Mouse (Mus musculus) neural tube, embryonic 14.5 days (tissue): ENCODE data around the gene Bach2. TPM values are rescaled to one million over a fixed set of nuclear protein-coding genes. Genes with fewer than 3 reads are reported as not detected.

ENCODE experiments used
- ATAC-seq: fragments of 200-750 bp; cut with Nextera tagmentation; 2 replicates; pipeline ENCODE4 v1.8.0; 2017; ENCODE audit warnings: low read depth, mild to moderate bottlenecking, moderate TSS enrichment, moderate library complexity
- H3K27ac ChIP-seq: fragments of 300-500 bp; sonication (generic); 2 replicates; pipeline ENCODE4 v1.5.1; 2014; ENCODE audit warnings: low read depth, mild to moderate bottlenecking, control low read depth, low read length, moderate library complexity, mixed read lengths
- H3K27me3 ChIP-seq: fragments of 300-500 bp; sonication (generic); 2 replicates; pipeline ENCODE4 v1.6.1; 2014; ENCODE audit warnings: low read length; ENCODE audit not compliant: control insufficient read depth, insufficient read depth
- H3K36me3 ChIP-seq: fragments of 300-500 bp; sonication (generic); 2 replicates; pipeline ENCODE4 v1.6.1; 2014; ENCODE audit warnings: low read length, mixed read lengths; ENCODE audit not compliant: control insufficient read depth, insufficient read depth
- H3K4me1 ChIP-seq: fragments of 300-500 bp; sonication (generic); 2 replicates; pipeline ENCODE4 v1.6.1; 2014; ENCODE audit warnings: low read length; ENCODE audit not compliant: control insufficient read depth, insufficient read depth
- H3K4me2 ChIP-seq: fragments of 300-500 bp; sonication (generic); 2 replicates; pipeline ENCODE4 v1.6.1; 2014; ENCODE audit warnings: mild to moderate bottlenecking, low read depth, low read length, control low read depth
- H3K4me3 ChIP-seq: fragments of 300-500 bp; sonication (generic); 2 replicates; pipeline ENCODE4 v1.5.1; 2014; ENCODE audit warnings: low read depth, low read length, control low read depth, mixed read lengths
- H3K9ac ChIP-seq: fragments of 300-500 bp; sonication (generic); replicated peaks from 2 replicates; pipeline ENCODE4 v1.6.1; 2014; ENCODE audit warnings: low read depth, mild to moderate bottlenecking, control low read depth, low read length, mixed read lengths
- H3K9me3 ChIP-seq: fragments of 300-500 bp; sonication (generic); 2 replicates; pipeline ENCODE4 v1.6.1; 2016; ENCODE audit warnings: low read length; ENCODE audit not compliant: control insufficient read depth
- WGBS: fragments of 180-500 bp; shearing (Covaris S2); extraction: QIAGEN DNeasy Blood & Tissue Kit; methylation state at CpG from one replicate; pipeline ENCODE4 v1.1.7; 2014; 5-methylcytosine and 5-hydroxymethylcytosine counted together
- polyA plus RNA-seq: library from polyadenylated mRNA; unstranded; fragments of >200 nt; fragmentation: Nextera tagmentation; extraction: Ambion mirVana; gene quantifications from 2 replicates; pipeline ENCODE4 v1.2.1, GENCODE M21; 2014

Gene Bach2
- polyA plus RNA-seq, 1 experiment from 2014 or later = 32.4 TPM

- H3K27ac ChIP-seq = no peak overlapping the region
- no peaks in the 10 kb centered on the region for H3K27me3 ChIP-seq
- H3K4me3 ChIP-seq = no peak overlapping the region
- no peak overlapping the region for H3K9ac ChIP-seq
- no peak for ATAC-seq
- H3K4me2 ChIP-seq = no peak overlapping the region
- no peaks in the 10 kb centered on the region for H3K4me1 ChIP-seq
- 95% methylated on average over 3 of the region's 3 CpGs for WGBS
- H3K9me3 ChIP-seq = no peaks in the 10 kb centered on the region
- H3K36me3 ChIP-seq = no peaks in the 10 kb centered on the region
Measured at GRCm38 (mm10) chr4:32447850-32448249, 209.2 kb downstream of the Bach2 start.

- H3K27ac ChIP-seq = no peak overlapping the region
- no peaks in the 10 kb centered on the region for H3K4me1 ChIP-seq
- no peaks in the 10 kb centered on the region for H3K27me3 ChIP-seq
- no peak overlapping the region for H3K9ac ChIP-seq
- WGBS = 88% methylated on average over 7 of the region's 7 CpGs
- no peak for ATAC-seq
- no peak overlapping the region for H3K4me2 ChIP-seq
- no peak overlapping the region for H3K4me3 ChIP-seq
- no peaks in the 10 kb centered on the region for H3K36me3 ChIP-seq
- H3K9me3 ChIP-seq = no peaks in the 10 kb centered on the region
Measured at GRCm38 (mm10) chr4:32461986-32462385, 223.4 kb downstream of the Bach2 start.

GRCm38 (mm10) chr4:32463065-32463464 lies 224.5 kb downstream of the Bach2 start:
- ATAC-seq = no peak
- no peak overlapping the region for H3K27ac ChIP-seq
- no peaks in the 10 kb centered on the region for H3K9me3 ChIP-seq
- no peaks in the 10 kb centered on the region for H3K36me3 ChIP-seq
- H3K4me2 ChIP-seq = no peak overlapping the region
- no peak overlapping the region for H3K4me3 ChIP-seq
- no peaks in the 10 kb centered on the region for H3K4me1 ChIP-seq
- H3K9ac ChIP-seq = no peak overlapping the region
- H3K27me3 ChIP-seq = no peaks in the 10 kb centered on the region
- WGBS = 89% methylated on average over 6 of the region's 6 CpGs

GRCm38 (mm10) chr4:32464540-32464939 lies 225.9 kb downstream of the Bach2 start:
- no peak overlapping the region for H3K4me2 ChIP-seq
- no peaks in the 10 kb centered on the region for H3K27me3 ChIP-seq
- WGBS = 75% methylated on average over 6 of the region's 6 CpGs
- no peaks in the 10 kb centered on the region; the same call in 1 of the 2 replicates for H3K9me3 ChIP-seq
- no peaks in the 10 kb centered on the region for H3K36me3 ChIP-seq
- H3K4me1 ChIP-seq = no peaks in the 10 kb centered on the region
- no peak overlapping the region for H3K9ac ChIP-seq
- H3K27ac ChIP-seq = no peak overlapping the region
- no peak overlapping the region for H3K4me3 ChIP-seq
- ATAC-seq = no peak

GRCm38 (mm10) chr4:32466031-32466430 lies 227.4 kb downstream of the Bach2 start:
- Histone ChIP-seq H3K9ac (no peak overlapping the region), H3K36me3 (no peaks in the 10 kb centered on the region), H3K9me3 (no peaks in the 10 kb centered on the region; the same call in 1 of the 2 replicates), H3K27me3 (no peaks in the 10 kb centered on the region), H3K27ac (no peak overlapping the region), H3K4me2 (no peak overlapping the region), H3K4me1 (no peaks in the 10 kb centered on the region), H3K4me3 (no peak overlapping the region)
- ATAC-seq = no peak
- WGBS = 82% methylated on average over 8 of the region's 8 CpGs

- no peak overlapping the region for H3K4me2 ChIP-seq
- peaks cover 37% of the 10 kb centered on the region for H3K4me1 ChIP-seq
Measured at GRCm38 (mm10) chr4:32477977-32478660, 239.5 kb downstream of the Bach2 start.

GRCm38 (mm10) chr4:32479231-32479630 lies 240.6 kb downstream of the Bach2 start:
- ATAC-seq = no peak
- WGBS = 27% methylated on average over 3 of the region's 3 CpGs
- Histone ChIP-seq H3K9me3 (no peaks in the 10 kb centered on the region), H3K4me3 (no peak overlapping the region), H3K9ac (no peak overlapping the region), H3K4me1 (peaks cover 42% of the 10 kb centered on the region), H3K27me3 (no peaks in the 10 kb centered on the region), H3K36me3 (no peaks in the 10 kb centered on the region), H3K27ac (peak overlapping the region; percentile 25; the same call in 1 of the 2 replicates), H3K4me2 (no peak overlapping the region)

More at GRCm38 (mm10) chr4:32477977-32478660, 239.5 kb downstream of the Bach2 start:
- no peak overlapping the region for H3K4me3 ChIP-seq
- H3K27ac ChIP-seq = no peak overlapping the region; the same call in 1 of the 2 replicates
- no peaks in the 10 kb centered on the region for H3K9me3 ChIP-seq
- no peaks in the 10 kb centered on the region for H3K27me3 ChIP-seq
- no peaks in the 10 kb centered on the region for H3K36me3 ChIP-seq
- no peak for ATAC-seq
- 37% methylated on average over 6 of the region's 6 CpGs for WGBS
- H3K9ac ChIP-seq = no peak overlapping the region

GRCm38 (mm10) chr4:32479801-32480700 lies 241.4 kb downstream of the Bach2 start:
- Histone ChIP-seq H3K4me1 (peaks cover 42% of the 10 kb centered on the region), H3K27ac (peak overlapping the region; percentile 41; the same call in 1 of the 2 replicates), H3K27me3 (no peaks in the 10 kb centered on the region), H3K4me3 (no peak overlapping the region), H3K9me3 (no peaks in the 10 kb centered on the region), H3K4me2 (no peak overlapping the region), H3K36me3 (no peaks in the 10 kb centered on the region), H3K9ac (no peak overlapping the region)
- 43% methylated on average over 16 of the region's 16 CpGs for whole genome bisulfite sequencing
- ATAC-seq = 0 out of 2 replicates have a peak, but pooled peaks have one; percentile 18
